Mouse (Mus musculus) kidney, postnatal 14 days (tissue): ENCODE results near the gene Phactr4.
"Not testable (repeated sequence)": the region's sequence is repeated elsewhere in the genome, so short reads cannot be mapped to it uniquely, and the experiment has no call there.

Source experiments
- DNase-seq: peaks from one replicate; pipeline ENCODE4 v3.0.0; 2022; ENCODE audit warnings: mixed read lengths

Phactr4 gene

DNA sequence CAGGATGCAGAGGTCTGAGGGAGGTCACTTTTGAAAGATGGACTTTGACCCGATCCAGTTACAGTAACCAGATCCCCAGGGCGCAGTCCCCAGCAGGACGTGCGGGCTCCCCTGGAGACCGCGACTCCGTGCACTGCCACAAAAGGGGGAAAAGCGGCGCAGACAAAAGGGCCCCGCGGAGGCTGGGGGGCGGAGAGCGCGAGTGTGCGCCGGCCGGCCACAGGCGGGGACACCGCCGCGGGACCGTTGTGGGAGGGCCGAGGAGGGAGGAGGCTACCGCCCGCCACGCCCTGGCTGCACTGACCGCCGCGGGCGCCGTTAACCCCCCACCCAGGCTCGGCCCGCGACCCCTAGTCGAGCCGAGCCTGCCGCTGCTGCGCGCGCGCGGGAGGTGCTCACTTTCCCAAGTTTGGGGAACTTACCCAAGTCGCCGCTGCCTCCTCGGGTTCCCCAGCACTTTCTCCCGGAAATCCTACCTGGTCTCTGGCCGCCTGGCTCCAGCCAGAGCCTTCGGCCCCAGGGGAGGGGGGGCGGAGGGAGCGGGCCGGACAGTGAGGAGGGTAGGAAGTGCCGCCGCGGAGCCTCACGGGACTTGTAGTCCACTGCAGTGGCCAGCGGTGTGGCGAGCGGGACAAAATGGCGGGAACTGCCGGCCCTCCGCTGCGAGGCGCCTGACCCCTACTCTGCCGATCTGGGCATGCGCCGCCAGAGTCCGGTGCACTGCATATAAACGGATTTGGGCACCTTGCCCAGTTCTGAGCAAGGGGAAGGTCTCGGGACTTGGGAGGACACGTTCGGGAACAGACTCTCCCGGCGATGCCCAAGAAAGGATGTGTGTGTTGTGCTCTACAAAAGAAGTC is at the start of gene Phactr4:
Gene Phactr4 (minus strand): TSS at position 567 of the 860 bp plus-strand sequence.
- DNase-seq: peak; percentile 99

DNA sequence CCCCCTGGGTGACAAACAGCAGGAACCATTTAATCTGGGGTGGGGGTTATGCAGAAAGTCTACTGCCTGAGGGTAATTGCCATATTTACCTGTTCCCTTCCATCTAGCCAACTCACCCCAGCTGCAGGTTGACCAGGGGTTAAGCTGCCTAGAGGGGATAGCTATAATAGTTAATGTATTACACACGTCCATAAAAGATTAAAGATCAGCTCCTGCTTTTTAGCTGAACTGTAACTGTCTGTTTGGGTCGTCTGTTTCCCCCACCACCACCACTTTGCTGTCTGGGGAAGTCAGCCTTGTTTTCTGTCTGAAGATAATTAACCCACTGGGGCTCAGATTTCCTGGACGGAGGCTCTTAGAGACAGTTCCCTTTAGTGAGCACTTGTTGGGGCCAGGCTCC is 47.6 kb upstream of the Phactr4 start:
- DNase-seq: peak; percentile 69

DNA sequence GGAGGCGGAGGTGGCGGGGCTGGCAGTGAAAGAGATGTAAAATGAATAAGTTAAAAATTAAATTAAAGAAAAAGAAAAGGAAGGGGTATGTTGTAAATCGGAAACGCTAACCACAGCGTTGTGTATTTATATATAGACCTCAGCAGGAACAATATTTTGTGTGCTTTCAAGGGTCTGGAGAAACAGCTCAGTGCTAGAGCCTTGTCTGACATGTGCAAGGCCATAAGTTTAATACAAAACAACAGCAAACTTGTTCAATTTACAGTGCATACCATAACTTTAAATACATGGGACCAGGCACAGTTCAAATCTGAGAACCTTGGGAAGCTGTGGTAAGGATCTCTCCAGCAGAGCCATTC is 41.9 kb upstream of the Phactr4 start:
- no peak for DNase-seq

DNA sequence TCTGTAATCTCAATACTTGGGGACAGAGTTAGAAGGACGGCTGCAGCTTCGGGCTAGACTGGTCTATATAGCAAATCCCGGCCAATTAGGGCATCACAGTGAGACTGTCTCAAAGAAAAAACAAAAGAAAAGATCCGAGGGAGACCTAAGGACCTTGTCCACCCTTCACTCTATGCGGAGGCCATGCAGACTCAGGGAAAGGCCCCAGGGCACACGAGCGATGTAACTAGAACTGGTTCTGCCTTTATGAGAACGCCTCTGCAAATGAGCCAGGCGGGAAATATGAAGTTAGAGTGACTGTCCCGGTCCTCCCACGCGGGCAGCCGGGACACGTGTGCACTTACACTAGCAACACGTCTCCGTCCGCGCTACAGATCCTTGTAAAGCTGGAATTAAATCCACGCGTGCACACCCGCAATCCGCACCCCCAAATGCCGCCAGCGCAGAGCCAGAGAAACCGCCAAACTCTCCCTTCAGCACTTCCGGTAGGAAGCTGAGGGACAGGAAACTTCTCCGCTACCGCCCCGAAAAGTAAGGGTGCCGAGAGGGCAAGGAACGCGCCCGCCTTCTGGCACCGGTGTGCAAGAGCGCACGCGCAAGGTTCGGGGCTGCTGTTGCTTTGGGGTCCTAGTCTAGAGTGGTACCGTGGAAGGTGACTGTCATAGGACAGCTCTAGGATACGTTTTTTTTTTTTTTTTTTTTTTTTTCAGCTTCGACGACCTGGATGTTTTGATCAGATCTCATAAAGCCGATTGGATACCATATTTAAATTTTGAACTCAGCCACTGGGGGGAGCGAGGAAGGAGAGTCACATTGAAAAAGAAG is 41.4 kb upstream of the Phactr4 start, which contains the start of gene Med18:
Gene Med18 (minus strand): TSS at position 492 of the 825 bp plus-strand sequence.
- DNase-seq: peak; percentile 95

DNA sequence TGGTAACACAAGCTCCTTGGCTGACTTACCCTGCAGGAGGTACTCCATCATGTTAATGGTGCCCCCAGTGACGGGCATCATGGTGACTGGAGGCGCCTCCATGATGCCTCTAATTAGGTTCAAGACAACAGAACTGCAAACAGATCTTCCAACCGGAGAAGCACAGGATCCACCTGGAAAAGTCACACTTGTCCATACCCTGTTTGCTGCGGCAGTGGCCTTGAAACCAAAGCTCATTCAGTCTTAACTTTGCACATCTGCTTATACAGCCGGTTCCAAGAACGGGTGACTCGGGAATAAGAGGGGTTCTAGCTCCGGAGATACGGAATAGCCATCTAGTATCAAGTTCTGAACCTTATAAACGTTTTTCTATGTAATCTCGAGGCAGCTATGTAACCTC is 40.5 kb upstream of the Phactr4 start:
- no peak for DNase-seq

DNA sequence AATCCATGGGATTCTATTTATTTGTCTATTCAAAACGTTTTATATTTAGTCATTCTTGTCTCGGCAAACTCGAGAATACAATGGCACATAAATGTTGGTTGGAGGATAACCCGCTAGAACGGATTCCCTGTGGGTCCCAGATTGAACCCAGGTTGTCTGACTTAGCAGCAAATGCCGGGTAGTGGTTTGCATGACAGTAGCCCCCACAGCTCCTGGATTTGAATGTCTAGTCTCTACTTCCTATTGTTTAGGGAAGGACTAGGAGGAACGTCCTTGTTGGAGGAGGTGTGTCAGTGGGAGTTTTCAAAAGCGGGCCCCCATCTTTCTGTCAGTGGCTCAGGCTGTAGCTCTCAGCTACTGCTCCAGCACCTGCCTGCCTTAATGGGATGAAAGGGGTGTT is 37.9 kb upstream of the Phactr4 start:
- no peak for DNase-seq

DNA sequence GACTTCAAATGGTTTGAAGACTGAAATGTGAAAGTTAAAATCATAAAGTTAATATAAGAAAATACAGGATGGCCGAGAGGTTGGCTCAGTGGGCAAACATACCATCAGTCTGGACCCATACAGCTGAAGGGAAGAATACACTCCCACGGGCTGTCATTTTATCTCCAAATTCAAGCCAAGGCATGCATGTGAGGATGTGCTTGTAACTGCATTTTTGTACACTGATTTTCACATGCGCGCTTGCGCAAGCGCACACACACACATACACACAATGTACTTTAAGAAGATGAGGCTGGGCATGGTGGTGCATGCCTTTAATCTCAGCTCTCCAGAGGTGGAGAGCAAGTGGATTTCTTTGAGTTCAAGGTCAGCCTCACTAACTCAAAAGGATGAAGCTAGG is 33.3 kb upstream of the Phactr4 start:
- DNase-seq: no peak

DNA sequence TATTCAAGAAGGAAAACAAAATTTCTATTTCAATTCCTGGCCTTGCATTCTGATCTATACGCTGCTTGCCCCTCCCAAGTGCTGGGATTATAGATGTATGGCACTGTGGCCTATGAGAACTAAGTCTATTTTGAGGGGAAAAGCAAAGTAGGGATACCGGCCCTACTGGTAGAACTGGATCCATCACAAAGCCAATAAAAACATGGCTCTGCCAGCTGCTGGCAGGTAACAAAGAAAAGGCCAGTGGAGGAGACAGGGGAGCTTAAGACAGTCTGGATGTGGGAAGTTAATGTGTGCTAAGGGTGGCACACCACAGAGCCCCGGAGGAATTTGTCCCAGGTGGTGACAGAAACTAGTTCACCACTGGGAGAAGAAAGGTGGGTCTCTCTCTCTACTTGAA is 32.9 kb upstream of the Phactr4 start:
- DNase-seq: peak; percentile 38

DNA sequence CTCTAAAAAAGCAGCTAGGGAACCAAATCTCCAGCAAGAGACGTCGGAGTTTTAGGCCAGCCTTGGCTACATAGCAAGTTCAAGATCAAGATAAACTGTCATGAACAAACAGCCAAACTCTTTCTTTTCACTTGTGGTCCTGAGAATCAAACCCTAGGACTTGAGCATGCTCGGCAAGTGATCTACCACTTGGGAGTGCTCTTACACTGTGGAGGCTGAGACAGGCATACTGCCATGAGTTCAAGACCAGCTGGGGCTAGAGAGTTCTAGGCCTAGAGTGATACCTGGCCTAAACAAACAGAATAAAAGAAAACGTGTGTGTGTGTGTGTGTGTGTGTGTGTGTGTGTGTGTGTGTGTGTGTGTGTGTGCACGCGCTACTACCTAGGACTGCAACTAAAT is 31.9 kb upstream of the Phactr4 start:
- no peak for DNase-seq

DNA sequence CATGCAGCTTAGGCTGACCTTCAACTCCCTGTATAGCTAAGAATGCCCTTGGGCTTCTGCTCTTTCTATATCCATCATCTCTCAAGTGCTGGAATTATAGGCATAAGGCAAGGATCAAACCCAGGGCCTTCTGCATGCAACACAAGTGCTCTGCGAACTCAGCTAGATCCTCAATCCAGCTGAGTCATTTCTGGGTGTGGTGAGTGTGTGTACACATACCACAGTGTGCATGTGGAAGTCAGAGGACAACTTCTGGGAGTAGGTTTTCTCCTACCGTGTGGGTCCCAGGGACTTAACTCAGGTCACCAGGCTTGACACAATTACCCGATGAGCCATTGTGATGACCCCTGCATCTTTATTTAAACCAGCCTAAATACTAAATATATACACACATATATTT is 27.5 kb upstream of the Phactr4 start:
- no peak for DNase-seq

DNA sequence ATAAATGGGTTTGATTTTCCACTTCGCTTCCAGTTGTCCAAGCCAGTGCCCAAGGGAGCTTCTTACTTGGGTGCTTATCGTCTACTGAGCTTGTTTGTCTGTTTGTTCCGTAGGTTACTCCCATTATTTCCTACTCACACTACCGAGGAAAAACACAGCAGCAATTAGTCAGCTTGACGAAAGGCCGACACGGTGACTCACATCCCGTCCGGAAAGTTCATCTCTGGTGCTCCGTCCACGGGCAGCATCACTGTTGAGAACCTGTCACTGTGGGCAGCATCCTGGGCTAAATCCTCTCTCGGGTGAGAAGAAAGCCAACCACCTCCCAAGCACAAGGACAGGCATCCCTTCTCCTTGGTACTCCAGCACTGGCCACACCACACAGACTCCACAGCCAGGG is 23.8 kb upstream of the Phactr4 start:
- peak; percentile 41 for DNase-seq

DNA sequence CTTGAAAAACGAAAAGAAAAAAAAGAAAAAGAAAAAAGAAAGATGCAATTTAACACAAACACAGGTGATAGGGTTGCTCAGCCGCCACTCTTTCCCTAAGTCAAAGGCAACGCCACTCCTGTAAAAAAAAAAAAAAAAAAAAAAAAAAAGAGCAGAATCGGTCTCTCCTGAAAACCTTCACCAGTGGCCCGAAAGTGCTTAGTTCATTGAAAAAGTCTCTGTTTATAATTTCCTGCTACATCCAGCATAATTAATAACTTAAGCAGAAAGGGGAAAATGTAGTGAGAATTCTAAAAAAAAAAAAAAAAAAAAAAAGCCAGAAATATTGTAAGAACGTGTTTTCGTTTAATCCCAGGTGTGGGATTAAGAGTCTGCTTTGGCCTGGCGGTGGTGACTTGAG is 22.2 kb upstream of the Phactr4 start:
- DNase-seq: no peak

DNA sequence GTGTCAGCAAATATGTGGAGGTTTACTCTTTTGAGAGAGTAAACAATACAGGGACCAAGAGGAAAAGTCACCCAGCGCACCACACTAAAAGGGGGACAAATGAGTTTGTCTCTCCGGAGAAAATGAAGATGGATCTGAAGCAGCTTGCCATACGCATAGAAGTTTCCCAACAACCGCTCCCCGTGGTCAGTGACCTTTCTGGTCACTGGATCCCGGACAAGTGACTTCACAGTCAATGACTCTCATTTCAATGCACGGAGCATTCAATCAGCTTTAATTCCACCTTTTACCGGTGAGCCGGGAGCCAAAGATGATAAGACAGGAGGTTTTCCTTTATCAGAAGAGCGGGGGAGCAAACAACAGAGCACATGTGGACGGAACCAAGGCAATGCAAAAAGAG is 15.6 kb upstream of the Phactr4 start:
- DNase-seq: no peak

DNA sequence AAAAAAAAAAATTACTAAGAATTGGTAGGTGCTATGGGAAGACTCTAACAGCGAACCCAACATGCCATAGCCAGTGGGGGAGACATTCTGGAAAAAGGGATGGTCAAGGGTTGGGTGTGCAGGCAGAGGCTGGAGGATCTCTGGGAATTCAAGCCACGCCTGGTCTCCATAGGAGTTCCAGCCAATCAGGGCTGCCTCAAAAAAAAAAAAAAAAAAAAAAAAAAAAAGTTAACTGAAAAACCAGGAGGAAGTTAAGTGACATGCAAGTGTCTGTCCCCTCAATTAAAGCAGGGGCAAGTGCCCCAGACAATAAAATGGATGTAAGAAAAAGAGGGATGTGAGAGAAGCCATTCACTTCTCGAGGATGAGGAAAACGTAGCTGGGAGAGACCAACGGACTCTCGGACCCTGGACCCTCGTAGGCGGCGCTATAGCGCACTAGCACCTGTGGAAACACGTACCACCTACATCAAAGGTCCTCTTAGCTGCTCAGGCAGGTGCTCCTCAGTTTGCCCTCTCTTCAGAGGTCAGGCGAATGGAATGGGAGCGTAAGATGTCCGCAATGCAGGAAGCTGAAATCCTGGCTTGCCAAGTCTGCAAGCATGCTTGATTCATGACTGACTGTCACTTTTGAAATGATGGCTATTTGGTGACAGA is 10.6 kb upstream of the Phactr4 start:
- DNase-seq: no peak

DNA sequence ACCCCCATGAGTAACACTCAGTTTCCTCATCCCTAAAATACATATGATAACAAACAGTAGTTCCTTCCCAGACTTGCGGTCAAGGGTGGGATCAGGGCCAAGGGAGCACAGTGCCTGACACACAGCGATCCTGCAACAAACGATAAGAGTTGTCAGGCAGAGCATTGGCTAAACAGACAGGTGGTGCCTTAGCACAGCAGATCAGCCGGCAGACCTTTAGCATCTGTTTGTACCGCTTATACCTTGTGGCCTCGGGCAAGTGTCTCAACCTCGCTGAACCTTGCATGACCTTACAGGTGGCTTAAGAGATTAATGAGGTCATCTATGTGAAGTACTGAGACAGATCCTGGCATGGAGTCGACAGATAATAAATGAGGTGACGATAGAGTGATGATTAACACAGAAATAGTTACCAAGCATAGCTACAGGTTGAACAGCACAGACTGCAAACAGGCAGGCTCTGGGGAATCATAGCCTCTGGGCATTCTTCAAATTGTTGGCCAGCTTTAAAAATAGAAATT is 5.8 kb upstream of the Phactr4 start:
- no peak for DNase-seq

DNA sequence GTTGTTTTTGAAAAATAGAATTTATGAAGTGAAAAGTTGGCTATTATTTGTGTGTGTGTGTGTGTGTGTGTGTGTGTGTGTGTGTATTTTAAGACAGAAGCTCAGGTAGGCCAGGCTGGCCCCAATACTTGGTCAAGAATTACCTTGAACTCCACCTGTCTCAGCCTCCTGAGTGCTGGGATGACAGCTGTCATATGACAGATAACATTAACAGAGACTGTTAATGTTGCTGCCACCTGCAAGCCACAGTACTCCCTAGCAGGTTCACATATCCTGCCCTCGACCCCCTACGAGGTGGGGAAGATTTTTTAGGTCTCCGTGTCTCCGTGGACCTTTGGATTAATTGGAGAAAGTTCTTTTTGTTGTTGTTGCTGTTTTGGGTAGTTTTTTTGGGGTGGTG is 5.2 kb upstream of the Phactr4 start:
- DNase-seq: no peak

DNA sequence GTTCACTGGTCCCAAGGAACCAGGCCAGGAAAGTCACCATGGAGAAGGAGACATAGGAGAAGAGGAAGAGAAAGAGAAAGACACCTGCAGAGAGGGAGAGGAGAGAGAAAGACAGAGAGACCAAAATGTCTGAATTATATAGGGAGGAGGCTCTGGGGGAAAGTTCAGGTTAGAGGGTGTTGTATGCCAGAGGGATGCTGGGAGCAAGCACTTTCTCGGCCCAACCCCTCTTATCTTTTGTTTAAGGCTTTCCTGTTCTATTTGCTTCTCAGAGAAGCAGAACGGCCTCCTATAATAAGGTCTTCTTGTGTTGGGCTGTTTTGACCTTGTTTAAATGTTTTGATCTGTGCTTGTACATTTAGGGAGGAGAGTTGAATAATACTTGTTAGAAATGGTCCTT is 3.7 kb upstream of the Phactr4 start:
- DNase-seq: no peak

DNA sequence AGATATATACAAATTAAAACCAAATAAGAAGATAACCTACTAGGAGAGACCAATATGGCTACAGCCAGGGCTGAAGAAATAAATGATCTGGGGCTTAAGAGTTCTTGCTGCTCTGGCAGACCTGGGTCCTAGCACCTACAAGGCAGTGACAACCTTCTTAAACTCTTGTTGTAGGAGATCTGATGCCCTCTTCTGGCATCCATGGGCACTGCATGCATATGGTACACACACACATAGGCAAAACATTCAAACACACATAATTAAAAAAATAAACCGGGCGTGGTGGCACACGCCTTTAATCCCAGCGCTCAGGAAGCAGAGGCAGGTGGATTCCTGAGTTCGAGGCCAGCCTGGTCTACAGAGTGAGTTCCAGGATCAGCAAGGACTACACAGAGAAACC is 2.5 kb upstream of the Phactr4 start:
- DNase-seq: no peak

DNA sequence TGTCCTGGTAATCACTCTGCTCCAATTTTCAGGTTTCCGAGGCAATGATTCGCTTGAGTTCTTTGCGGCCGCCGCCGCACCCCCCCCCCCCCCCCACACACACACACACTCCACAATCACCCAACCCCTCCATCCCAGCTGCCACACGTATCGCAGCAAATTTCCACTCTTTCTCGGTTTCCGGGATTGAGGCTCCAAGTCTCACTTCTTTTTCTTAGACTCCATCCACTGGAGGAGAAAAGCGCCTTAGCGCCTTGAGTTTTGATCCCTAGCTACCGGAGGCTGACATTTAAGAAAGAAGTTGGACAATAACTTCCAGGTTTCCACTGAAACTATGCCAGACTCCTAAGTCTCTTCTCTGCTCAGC is 750 bp downstream of the Phactr4 start:
- DNase-seq: no peak

DNA sequence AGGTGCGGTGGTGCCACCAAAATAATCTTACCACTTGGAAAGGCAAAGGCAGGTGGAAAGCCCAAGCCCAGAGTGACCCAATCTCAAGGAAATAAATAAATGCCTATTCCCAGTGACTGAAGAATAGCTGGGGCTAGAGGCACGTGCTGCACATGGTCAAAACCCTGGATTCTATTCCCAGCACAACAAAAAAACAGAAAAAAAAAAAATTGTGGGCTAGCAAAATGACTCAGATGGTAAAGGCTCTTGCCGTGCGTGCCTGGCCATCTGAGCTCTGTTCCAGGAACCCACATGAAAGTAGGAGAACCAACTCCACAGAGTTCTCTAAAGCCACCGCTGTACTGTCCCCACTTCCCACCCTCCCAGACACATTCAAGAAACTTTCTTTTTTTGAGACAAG is 1.8 kb downstream of the Phactr4 start:
- no peak for DNase-seq

DNA sequence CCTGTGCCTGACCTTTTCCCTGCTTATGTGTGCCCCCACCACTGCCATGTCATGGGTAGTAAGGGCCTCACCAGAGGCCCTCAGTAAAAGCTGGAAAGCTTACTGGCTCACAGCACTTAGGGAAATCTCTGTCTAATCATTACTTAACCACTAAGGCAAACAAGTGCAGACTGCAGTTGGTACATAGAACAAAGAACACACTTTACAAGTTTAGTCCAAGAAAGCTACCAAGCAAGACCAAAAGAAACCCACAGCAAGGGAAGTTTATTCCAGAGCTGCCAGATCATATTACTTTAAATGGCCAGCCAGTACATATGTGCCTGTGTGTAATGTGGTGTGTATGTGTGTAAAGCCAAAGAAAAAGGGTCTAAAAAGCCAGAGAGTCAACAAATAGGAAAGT is 6.3 kb downstream of the Phactr4 start:
- peak; percentile 59 for DNase-seq

DNA sequence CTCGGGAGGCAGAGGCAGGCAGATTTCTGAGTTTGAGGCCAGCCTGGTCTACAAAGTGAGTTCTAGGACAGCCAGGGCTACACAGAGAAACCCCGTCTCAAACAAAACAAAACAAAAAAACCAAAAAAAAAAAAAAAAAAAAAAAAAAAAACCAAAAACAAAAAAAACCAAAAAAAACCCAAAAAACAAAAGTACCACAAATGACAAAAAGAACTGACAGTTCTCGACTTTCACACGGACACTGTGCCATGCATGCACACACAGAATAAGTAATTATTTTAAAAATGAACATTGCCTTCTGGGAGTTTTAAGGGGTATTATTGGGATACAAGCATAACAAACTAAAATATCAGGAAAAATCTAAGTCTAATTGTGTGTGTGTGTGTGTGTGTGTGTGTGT is 9.0 kb downstream of the Phactr4 start:
- not testable (repeated sequence) for DNase-seq

DNA sequence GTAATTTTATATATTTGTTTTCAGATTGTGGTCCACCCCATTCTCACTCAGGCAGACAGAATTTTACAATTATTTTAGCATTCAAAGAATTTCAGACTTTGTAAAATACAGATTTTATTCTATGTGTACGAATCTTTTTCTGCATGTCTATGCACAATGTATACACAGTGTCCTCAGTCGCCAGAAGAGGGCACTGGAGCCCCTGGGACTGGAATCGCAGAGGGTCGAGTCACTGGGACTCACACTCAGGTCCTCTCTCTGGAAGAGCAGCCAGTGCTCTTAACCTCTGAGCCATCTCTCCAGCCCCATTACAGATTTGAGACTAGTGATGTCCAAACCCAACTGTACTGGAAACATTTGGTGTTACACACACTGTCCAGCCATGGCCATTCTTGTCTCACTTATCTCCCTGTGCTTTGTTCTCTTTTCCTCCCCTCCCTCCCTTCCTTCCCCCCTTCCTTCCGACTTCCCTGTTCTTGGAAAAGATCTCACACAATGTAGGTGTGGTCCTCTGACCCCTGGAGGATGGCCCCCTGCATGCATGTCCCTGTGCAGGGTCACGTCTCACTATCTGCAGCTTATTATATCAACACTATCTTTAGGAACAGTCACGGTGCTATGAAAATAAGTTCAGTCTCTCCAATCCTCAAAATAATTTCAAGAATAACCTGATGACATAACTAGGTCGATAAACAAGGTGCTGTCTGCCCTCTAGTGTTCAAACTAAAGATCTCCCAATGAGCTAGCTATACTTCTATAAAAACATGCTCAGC is 10.8 kb downstream of the Phactr4 start:
- DNase-seq: peak; percentile 50
